Mouse (Mus musculus) lung, embryonic 16.5 days (tissue): ENCODE data around the gene Esrra. TPM values are rescaled to one million over a fixed set of nuclear protein-coding genes. Genes with fewer than 3 reads are reported as not detected.
A peak's percentile ranks its signal among the peaks of the same experiment; 100 is the strongest.

Source experiments
- ATAC-seq: fragments of 200-750 bp; cut with Nextera tagmentation; 2 replicates; pipeline ENCODE4 v1.8.0; 2017; ENCODE audit warnings: low read depth, mild to moderate bottlenecking, moderate library complexity
- H3K27ac ChIP-seq: fragments of 300-500 bp; sonication (generic); 2 replicates; pipeline ENCODE4 v1.5.1; 2014; ENCODE audit warnings: mild to moderate bottlenecking, control low read depth, low read length
- H3K27me3 ChIP-seq: fragments of 300-500 bp; sonication (generic); 2 replicates; pipeline ENCODE4 v1.6.1; 2014; ENCODE audit warnings: low read depth, low read length, mixed read lengths; ENCODE audit not compliant: control insufficient read depth, insufficient read depth
- H3K36me3 ChIP-seq: fragments of 300-500 bp; sonication (generic); 2 replicates; pipeline ENCODE4 v1.6.1; 2014; ENCODE audit warnings: low read length; ENCODE audit not compliant: control insufficient read depth, insufficient read depth
- H3K4me1 ChIP-seq: fragments of 300-500 bp; sonication (generic); replicated peaks from 2 replicates; pipeline ENCODE4 v1.6.1; 2014; ENCODE audit warnings: low read length, mixed read lengths; ENCODE audit not compliant: control insufficient read depth, insufficient read depth
- H3K4me2 ChIP-seq: fragments of 300-500 bp; sonication (generic); 2 replicates; pipeline ENCODE4 v1.6.1; 2014; ENCODE audit warnings: low read depth, low read length, control low read depth
- H3K4me3 ChIP-seq: fragments of 300-500 bp; sonication (generic); 2 replicates; pipeline ENCODE4 v1.5.1; 2014; ENCODE audit warnings: mild to moderate bottlenecking, low read length, control low read depth
- H3K9ac ChIP-seq: fragments of 300-500 bp; sonication (generic); 2 replicates; pipeline ENCODE4 v1.6.1; 2014; ENCODE audit warnings: low read length, control low read depth
- H3K9me3 ChIP-seq: fragments of 300-500 bp; sonication (generic); 2 replicates; pipeline ENCODE4 v1.6.1; 2016; ENCODE audit warnings: low read length; ENCODE audit not compliant: control insufficient read depth
- WGBS: fragments of 180-500 bp; shearing (Covaris S2); extraction: QIAGEN DNeasy Blood & Tissue Kit; methylation state at CpG from one replicate; pipeline ENCODE4 v1.1.7; 2014; 5-methylcytosine and 5-hydroxymethylcytosine counted together
- polyA plus RNA-seq: library from polyadenylated mRNA; unstranded; fragments of >200 nt; fragmentation: Nextera tagmentation; extraction: Ambion mirVana; gene quantifications from 2 replicates; pipeline ENCODE4 v1.2.1, GENCODE M21; 2015

Esrra gene
- polyA plus RNA-seq, 1 experiment from 2014 or later, result 8.5 TPM

GRCm38 (mm10) chr19:6934195-6934977, 12.8 kb upstream of the Esrra start, which contains the start of gene Kcnk4:
TSS of gene Kcnk4 (minus strand) at chr19:6934515.
- Histone ChIP-seq H3K27me3 (peaks cover 59% of the 10 kb centered on the region), H3K9ac (peak within 1 kb of the TSS; percentile 61)
- no peak; the same call in 1 of the 2 replicates for ATAC-seq

GRCm38 (mm10) chr19:6933436-6934194, 12.0 kb upstream of the Esrra start:
- peaks cover 65% of the 10 kb centered on the region for H3K27me3 ChIP-seq

More at GRCm38 (mm10) chr19:6934195-6934977, 12.8 kb upstream of the Esrra start, which contains the start of gene Kcnk4:
- H3K9me3 ChIP-seq, result no peaks in the 10 kb centered on the region
- peak within 1 kb of the TSS; percentile 86 for H3K4me2 ChIP-seq
- no peaks in the 10 kb centered on the region for H3K36me3 ChIP-seq
- no peak within 1 kb of the TSS for H3K27ac ChIP-seq
- WGBS, result 11% methylated on average over 23 of the region's 23 CpGs
- peak within 1 kb of the TSS; percentile 53 for H3K4me3 ChIP-seq
- peaks cover 11% of the 10 kb centered on the region for H3K4me1 ChIP-seq

GRCm38 (mm10) chr19:6933102-6933435, 11.5 kb upstream of the Esrra start:
- Histone ChIP-seq H3K4me3 (peak overlapping the region; percentile 53; the same call in 1 of the 2 replicates), H3K9me3 (no peaks in the 10 kb centered on the region), H3K9ac (no peak overlapping the region), H3K27ac (no peak overlapping the region), H3K4me2 (no peak overlapping the region), H3K27me3 (peaks cover 71% of the 10 kb centered on the region), H3K4me1 (peaks cover 11% of the 10 kb centered on the region), H3K36me3 (no peaks in the 10 kb centered on the region)
- ATAC-seq, result no peak
- 21% methylated on average over 4 of the region's 4 CpGs for WGBS

More at GRCm38 (mm10) chr19:6933436-6934194, 12.0 kb upstream of the Esrra start:
- Histone ChIP-seq H3K4me2 (peak overlapping the region; percentile 86), H3K9me3 (no peaks in the 10 kb centered on the region), H3K36me3 (no peaks in the 10 kb centered on the region), H3K9ac (peak overlapping the region; percentile 61), H3K27ac (no peak overlapping the region), H3K4me1 (peaks cover 11% of the 10 kb centered on the region), H3K4me3 (peak overlapping the region; percentile 53)
- ATAC-seq, result peak; percentile 72
- 3% methylated on average over 58 of the region's 58 CpGs for WGBS

- H3K36me3 ChIP-seq, result no peaks in the 10 kb centered on the region
- no peak overlapping the region for H3K4me2 ChIP-seq
- H3K9me3 ChIP-seq, result no peaks in the 10 kb centered on the region
- no peak for ATAC-seq
- H3K4me1 ChIP-seq, result peaks cover 11% of the 10 kb centered on the region
- no peak overlapping the region for H3K27ac ChIP-seq
- peaks cover 81% of the 10 kb centered on the region for H3K27me3 ChIP-seq
- 48% methylated on average over 1 of the region's 1 CpGs for WGBS
- no peak overlapping the region for H3K9ac ChIP-seq
- no peak overlapping the region for H3K4me3 ChIP-seq
Observed at GRCm38 (mm10) chr19:6932018-6932417, 10.4 kb upstream of the Esrra start.

GRCm38 (mm10) chr19:6931002-6931401, 9.4 kb upstream of the Esrra start:
- no peaks in the 10 kb centered on the region for H3K36me3 ChIP-seq

GRCm38 (mm10) chr19:6928080-6928479, 6.5 kb upstream of the Esrra start:
- H3K27me3 ChIP-seq, result peaks cover 88% of the 10 kb centered on the region
- H3K4me2 ChIP-seq, result no peak overlapping the region
- peaks cover 16% of the 10 kb centered on the region for H3K4me1 ChIP-seq
- no peak for ATAC-seq
- H3K9me3 ChIP-seq, result no peaks in the 10 kb centered on the region
- no peak overlapping the region for H3K4me3 ChIP-seq
- H3K36me3 ChIP-seq, result no peaks in the 10 kb centered on the region
- H3K27ac ChIP-seq, result no peak overlapping the region
- 13% methylated on average over 9 of the region's 9 CpGs for WGBS
- H3K9ac ChIP-seq, result no peak overlapping the region

More at GRCm38 (mm10) chr19:6931002-6931401, 9.4 kb upstream of the Esrra start:
- no peak overlapping the region for H3K4me3 ChIP-seq
- no peak overlapping the region for H3K4me2 ChIP-seq
- no peak for ATAC-seq
- H3K27ac ChIP-seq, result no peak overlapping the region
- WGBS, result 7% methylated on average over 2 of the region's 2 CpGs
- H3K27me3 ChIP-seq, result peaks cover 87% of the 10 kb centered on the region
- H3K9me3 ChIP-seq, result no peaks in the 10 kb centered on the region
- H3K4me1 ChIP-seq, result peaks cover 13% of the 10 kb centered on the region
- no peak overlapping the region for H3K9ac ChIP-seq

- Histone ChIP-seq H3K4me1 (peaks cover 16% of the 10 kb centered on the region), H3K27me3 (peaks cover 79% of the 10 kb centered on the region), H3K9me3 (no peaks in the 10 kb centered on the region), H3K4me2 (peak overlapping the region; percentile 42), H3K4me3 (peak overlapping the region; percentile 18; the same call in 1 of the 2 replicates), H3K27ac (no peak overlapping the region), H3K36me3 (no peaks in the 10 kb centered on the region), H3K9ac (no peak overlapping the region)
- ATAC-seq, result no peak
- WGBS, result 16% methylated on average over 26 of the region's 26 CpGs
Observed at GRCm38 (mm10) chr19:6926559-6927255, 5.1 kb upstream of the Esrra start.

GRCm38 (mm10) chr19:6925611-6926329, 4.2 kb upstream of the Esrra start:
- Histone ChIP-seq H3K9ac (no peak overlapping the region), H3K4me2 (peak overlapping the region; percentile 42), H3K4me3 (peak overlapping the region; percentile 25), H3K9me3 (no peaks in the 10 kb centered on the region), H3K36me3 (no peaks in the 10 kb centered on the region), H3K27me3 (peaks cover 70% of the 10 kb centered on the region), H3K27ac (no peak overlapping the region), H3K4me1 (peaks cover 19% of the 10 kb centered on the region)
- ATAC-seq, result no peak
- 15% methylated on average over 36 of the region's 40 CpGs for WGBS
